Mouse (Mus musculus): ENCODE measurements around the gene Vstm2l. TPM values are rescaled to one million over a fixed set of nuclear protein-coding genes. Genes with fewer than 3 reads are reported as not detected.

The Vstm2l gene
- total RNA-seq, 2 experiments from 2014 or later: 155 to 172 TPM

- intact Hi-C loops (cut with DNase I): loop anchor here (5.0 kb wide), 1 partner anchor 60 kb away; no protein-coding TSS in a partner anchor
- peak; percentile 20 to 38 for DNase-seq (ENCODE audit: low spot score in 2 of 2)
Measured at GRCm38 (mm10) chr2:157926927-157927326, 12.5 kb downstream of the Vstm2l start.

DNA sequence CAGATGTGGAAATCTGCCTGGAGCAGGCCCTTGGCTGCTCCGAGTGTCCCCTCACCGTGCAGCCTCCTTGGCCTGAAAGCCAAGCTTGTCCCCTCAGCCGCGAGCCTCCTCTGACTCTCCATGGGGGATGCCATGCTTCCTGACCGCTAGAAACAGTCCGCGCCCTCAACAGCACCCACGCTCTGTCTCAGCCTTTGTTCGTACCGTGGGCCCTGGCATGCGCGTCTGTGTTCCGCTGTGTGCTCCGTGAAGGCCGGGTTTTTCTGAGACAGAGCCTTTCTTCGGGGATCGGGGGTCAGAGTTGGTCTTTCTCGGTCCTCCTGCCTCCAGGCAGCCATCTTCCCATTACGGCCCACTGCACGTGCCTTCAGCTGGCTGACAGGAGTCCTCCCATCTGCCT is 12.9 kb downstream of the Vstm2l start:
- DNase-seq (ENCODE audit: low spot score in 2 of 2): peak in 1 of 2 experiments; percentile 26
- intact Hi-C loops (cut with DNase I): loop anchor here (5.0 kb wide), 1 partner anchor 60 kb away; no protein-coding TSS in a partner anchor

- intact Hi-C loops (cut with DNase I): loop anchor here (5.0 kb wide), 1 partner anchor 59 kb away; no protein-coding TSS in a partner anchor
- DNase-seq (ENCODE audit: low spot score in 2 of 2): no peak
Measured at GRCm38 (mm10) chr2:157927815-157928214, 13.4 kb downstream of the Vstm2l start.

- no peak for DNase-seq (ENCODE audit: low spot score in 2 of 2)
- intact Hi-C loops (cut with DNase I): no loop called here
Measured at GRCm38 (mm10) chr2:157932655-157933054, 18.2 kb downstream of the Vstm2l start.

DNA sequence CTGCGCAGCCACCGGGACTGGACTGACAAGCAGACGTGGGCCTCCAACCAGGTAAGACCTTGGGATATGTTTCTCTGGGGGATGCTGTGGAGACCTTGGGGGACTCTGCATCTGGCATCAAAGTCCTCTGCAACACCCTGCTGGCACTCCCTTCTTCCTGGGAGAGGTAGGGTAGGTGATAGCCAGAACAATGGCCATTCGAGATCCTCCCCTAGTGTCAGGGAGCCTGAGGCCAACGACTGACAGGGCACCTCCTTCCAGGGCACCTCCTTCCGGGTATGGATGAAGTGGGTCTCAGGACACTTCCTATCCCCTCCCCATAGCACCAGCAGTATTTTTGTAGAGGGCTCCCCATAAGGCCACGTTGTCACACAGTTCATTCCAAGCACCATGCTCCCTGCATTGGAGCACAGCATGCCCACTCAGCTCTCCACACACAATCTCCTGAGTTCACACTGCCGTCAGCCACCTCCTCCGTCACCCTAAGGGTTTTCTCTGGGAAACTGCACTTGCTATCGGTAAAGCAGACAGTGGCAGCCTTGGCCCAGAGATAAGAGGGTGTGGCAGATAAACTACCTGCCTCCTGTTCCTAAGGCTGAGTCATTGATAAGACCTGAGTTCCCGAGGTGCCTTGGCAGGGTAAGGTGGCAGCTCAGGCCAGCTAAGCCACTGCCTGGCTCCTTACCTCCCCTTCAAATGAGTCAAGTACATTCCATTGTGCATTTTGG is 21.2 kb downstream of the Vstm2l start:
- intact Hi-C loops (cut with DNase I): no loop called here
- DNase-seq (ENCODE audit: low spot score in 2 of 2): no peak

DNA sequence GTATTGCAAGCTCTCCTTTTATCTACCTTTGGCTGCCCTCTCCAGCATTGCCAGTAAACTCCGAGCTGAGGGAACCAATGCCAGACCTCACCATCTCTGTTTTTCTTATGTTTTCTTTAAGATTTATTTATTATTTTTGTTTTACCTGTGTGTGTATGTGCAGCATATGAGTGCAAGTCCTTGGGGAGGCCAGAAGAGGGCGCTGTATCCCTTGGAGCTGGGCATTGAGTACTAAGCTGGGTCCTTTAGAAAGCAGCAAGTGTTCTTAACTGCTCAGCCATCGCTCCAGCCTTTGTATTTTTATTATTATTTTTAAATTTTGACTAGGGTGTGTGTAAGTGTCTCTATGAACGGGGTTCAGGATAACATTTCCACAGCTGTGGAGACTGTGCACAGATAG is 22.2 kb downstream of the Vstm2l start:
- intact Hi-C loops (cut with DNase I): no loop called here
- DNase-seq (ENCODE audit: low spot score in 2 of 2): no peak

- intact Hi-C loops (cut with DNase I): no loop called here
- no peak for DNase-seq (ENCODE audit: low spot score in 2 of 2)
Measured at GRCm38 (mm10) chr2:157940586-157941185, 26.2 kb downstream of the Vstm2l start.

DNA sequence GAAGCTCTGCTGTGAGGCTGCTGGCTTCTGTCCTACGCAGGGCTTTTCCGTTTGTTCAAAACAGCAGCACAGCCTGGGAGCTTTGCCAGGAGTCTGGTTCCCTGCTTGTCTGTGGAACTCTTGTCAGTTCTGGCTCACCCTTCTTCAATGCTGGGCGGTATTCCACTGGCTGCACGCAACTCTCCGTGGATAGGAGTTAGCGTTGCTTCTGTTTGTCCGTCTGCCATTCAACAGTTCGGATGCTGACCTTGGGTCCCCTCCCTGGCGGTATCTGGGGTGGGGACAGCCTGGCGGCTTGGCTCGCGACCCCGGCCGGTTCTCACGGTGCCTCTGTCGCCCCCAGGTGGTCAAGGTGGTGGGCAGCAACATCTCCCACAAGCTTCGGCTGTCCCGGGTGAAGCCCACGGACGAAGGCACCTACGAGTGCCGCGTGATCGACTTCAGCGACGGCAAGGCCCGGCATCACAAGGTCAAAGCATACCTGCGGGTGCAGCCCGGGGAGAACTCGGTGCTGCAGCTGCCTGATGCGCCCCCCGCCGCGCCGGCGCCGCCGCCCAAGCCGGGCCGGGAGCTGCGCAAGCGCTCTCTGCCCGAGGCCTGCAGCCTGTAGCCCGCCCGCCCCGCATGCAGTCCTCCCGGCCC is 29.2 kb downstream of the Vstm2l start:
- peak; percentile 77 to 84 for DNase-seq (ENCODE audit: low spot score in 2 of 2)

GRCm38 (mm10) chr2:157944156-157944893 is 29.9 kb downstream of the Vstm2l start:
- no peak for DNase-seq (ENCODE audit: low spot score in 2 of 2)
- intact Hi-C loops (cut with DNase I): no loop called here

More for the DNA sequence above, 29.2 kb downstream of the Vstm2l start:
- intact Hi-C loops (cut with DNase I): no loop called here

DNA sequence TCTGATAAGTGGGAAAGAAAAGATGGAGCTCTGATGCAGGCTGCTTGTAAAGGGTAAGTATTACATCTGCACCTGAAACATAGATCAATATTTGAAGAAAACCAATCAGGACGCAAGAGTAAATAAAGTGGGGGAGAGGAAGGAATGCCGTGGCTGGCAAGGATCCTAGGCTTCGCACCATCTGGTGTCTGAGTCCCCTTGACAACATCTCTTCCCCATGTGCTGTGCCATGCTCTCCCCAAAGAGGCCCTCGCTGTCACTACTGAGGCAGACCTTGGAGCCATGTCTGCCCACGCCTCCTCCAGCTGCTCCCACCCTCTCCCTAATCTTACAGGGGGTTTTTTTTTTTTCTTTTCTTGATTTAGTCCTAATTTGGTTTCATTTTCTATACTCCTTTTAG is 39.5 kb downstream of the Vstm2l start:
- intact Hi-C loops (cut with DNase I): no loop called here
- DNase-seq (ENCODE audit: low spot score in 2 of 2): no peak

- no peak for DNase-seq (ENCODE audit: low spot score in 2 of 2)
- intact Hi-C loops (cut with DNase I): no loop called here
Measured at GRCm38 (mm10) chr2:157957707-157958108, 43.3 kb downstream of the Vstm2l start.

DNA sequence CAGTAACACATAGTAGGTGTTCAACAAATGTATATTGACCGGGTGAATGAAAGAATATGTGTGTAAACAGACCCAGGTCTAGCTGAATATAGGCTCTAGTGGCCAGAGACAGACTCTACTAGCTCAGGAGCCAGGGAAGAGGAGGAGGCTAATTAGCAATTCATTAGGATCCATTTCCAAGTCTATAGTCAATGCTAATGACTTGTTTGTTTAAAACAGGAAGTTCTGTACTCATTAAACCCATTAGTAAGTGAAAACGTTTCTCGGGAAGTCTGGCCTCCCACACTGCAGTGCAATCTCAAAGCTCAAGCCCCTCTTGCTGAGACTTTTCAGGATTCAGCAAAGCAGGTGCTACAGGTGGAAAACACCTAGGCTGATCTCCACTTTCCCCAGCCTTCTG is 53.4 kb downstream of the Vstm2l start:
- DNase-seq (ENCODE audit: low spot score in 2 of 2): no peak
- intact Hi-C loops (cut with DNase I): no loop called here

- intact Hi-C loops (cut with DNase I): no loop called here
- DNase-seq (ENCODE audit: low spot score in 2 of 2): no peak
Measured at GRCm38 (mm10) chr2:157970124-157970523, 55.7 kb downstream of the Vstm2l start.

DNA sequence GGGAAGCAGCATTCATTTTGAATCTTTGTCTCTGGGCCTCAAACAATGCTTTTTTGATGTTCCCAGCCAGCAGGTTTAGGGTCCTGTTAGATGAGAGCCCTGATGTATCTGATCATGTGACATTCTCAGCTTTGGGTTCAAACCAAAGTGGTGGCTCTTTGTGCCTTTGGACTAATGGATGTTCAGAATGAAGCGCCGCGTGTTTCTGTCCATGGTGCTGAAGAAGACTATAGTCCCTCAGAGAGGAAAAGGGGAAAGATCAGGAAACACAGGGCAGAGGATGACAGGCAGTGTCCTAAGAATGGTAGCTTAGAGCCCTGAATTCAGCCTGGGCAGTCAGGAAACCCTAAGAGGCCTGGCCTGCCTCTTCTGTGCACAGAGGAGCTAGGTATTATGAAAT is 56.2 kb downstream of the Vstm2l start:
- no peak for DNase-seq (ENCODE audit: low spot score in 2 of 2)
- intact Hi-C loops (cut with DNase I): no loop called here

GRCm38 (mm10) chr2:157974604-157975501 is 60.4 kb downstream of the Vstm2l start:
- intact Hi-C loops (cut with DNase I): no loop called here

GRCm38 (mm10) chr2:157975595-157975994 is 61.1 kb downstream of the Vstm2l start:
- DNase-seq (ENCODE audit: low spot score in 2 of 2): no peak
- intact Hi-C loops (cut with DNase I): no loop called here

More at GRCm38 (mm10) chr2:157974604-157975501, 60.4 kb downstream of the Vstm2l start:
- DNase-seq (ENCODE audit: low spot score in 2 of 2): no peak

- no peak for DNase-seq (ENCODE audit: low spot score in 2 of 2)
- intact Hi-C loops (cut with DNase I): no loop called here
Measured at GRCm38 (mm10) chr2:157979241-157979640, 64.8 kb downstream of the Vstm2l start.

DNA sequence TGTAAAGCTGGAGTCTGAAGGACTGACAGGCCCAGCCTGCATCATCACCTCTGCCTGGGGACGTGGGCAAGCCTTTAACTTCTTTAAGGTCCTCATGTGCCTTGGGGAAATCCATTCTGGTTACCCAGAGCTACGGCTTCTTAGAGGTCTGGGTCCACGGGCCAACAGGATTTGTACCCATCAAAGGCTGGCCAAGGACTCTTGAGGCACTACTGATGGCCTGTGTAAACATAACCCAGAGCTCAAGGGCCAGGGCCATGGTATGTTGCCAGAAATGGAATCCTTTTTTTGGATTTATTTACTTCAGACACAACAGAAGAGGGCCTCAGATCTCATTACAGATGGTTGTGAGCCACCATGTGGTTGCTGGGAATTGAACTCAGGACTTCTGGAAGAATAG is 68.3 kb downstream of the Vstm2l start:
- no peak for DNase-seq (ENCODE audit: low spot score in 2 of 2)
- intact Hi-C loops (cut with DNase I): no loop called here

GRCm38 (mm10) chr2:157983276-157983675 is 68.8 kb downstream of the Vstm2l start:
- intact Hi-C loops (cut with DNase I): no loop called here
- no peak for DNase-seq (ENCODE audit: low spot score in 2 of 2)
